Mouse (Mus musculus): ENCODE data around the gene Cachd1. TPM values are rescaled to one million over a fixed set of nuclear protein-coding genes. Genes with fewer than 3 reads are reported as not detected.

Gene Cachd1
- total RNA-seq, 2 experiments from 2014 or later, result 3.2 to 4.1 TPM

- no peak for DNase-seq (ENCODE audit: low spot score)
Measured at GRCm38 (mm10) chr4:100915093-100915492, 138.6 kb downstream of the Cachd1 start.

GRCm38 (mm10) chr4:100917511-100917910 lies 141.0 kb downstream of the Cachd1 start:
- no peak for DNase-seq (ENCODE audit: low spot score)

GRCm38 (mm10) chr4:100920413-100920812 lies 143.9 kb downstream of the Cachd1 start:
- no peak for DNase-seq (ENCODE audit: low spot score)

- DNase-seq (ENCODE audit: low spot score), result peak; percentile 28
Measured at GRCm38 (mm10) chr4:100922816-100923554, 146.5 kb downstream of the Cachd1 start.

- no peak for DNase-seq (ENCODE audit: low spot score)
Measured at GRCm38 (mm10) chr4:100923598-100923997, 147.1 kb downstream of the Cachd1 start.

GRCm38 (mm10) chr4:100924276-100924675 lies 147.8 kb downstream of the Cachd1 start:
- no peak for DNase-seq (ENCODE audit: low spot score)

GRCm38 (mm10) chr4:100925153-100925552 lies 148.7 kb downstream of the Cachd1 start:
- no peak for DNase-seq (ENCODE audit: low spot score)

- no peak for DNase-seq (ENCODE audit: low spot score)
Measured at GRCm38 (mm10) chr4:100926608-100927007, 150.1 kb downstream of the Cachd1 start.

GRCm38 (mm10) chr4:100927059-100927458 lies 150.6 kb downstream of the Cachd1 start:
- DNase-seq (ENCODE audit: low spot score), result no peak

- DNase-seq (ENCODE audit: low spot score), result no peak
Measured at GRCm38 (mm10) chr4:100943689-100944088, 167.2 kb downstream of the Cachd1 start.

- no peak for DNase-seq (ENCODE audit: low spot score)
Measured at GRCm38 (mm10) chr4:100944276-100944675, 167.8 kb downstream of the Cachd1 start.

- DNase-seq (ENCODE audit: low spot score), result no peak
Measured at GRCm38 (mm10) chr4:100945171-100945899, 168.9 kb downstream of the Cachd1 start.

- peak; percentile 17 for DNase-seq (ENCODE audit: low spot score)
Measured at GRCm38 (mm10) chr4:100948494-100949425, 172.3 kb downstream of the Cachd1 start.

- no peak for DNase-seq (ENCODE audit: low spot score)
Measured at GRCm38 (mm10) chr4:100950316-100950715, 173.8 kb downstream of the Cachd1 start.

- no peak for DNase-seq (ENCODE audit: low spot score)
Measured at GRCm38 (mm10) chr4:100951876-100952275, 175.4 kb downstream of the Cachd1 start.

GRCm38 (mm10) chr4:100963341-100963740 lies 186.9 kb downstream of the Cachd1 start:
- DNase-seq (ENCODE audit: low spot score), result no peak

GRCm38 (mm10) chr4:100963796-100964195 lies 187.3 kb downstream of the Cachd1 start:
- no peak for DNase-seq (ENCODE audit: low spot score)

GRCm38 (mm10) chr4:100967703-100968392 lies 191.4 kb downstream of the Cachd1 start:
- DNase-seq (ENCODE audit: low spot score), result peak; percentile 16

- no peak for DNase-seq (ENCODE audit: low spot score)
Measured at GRCm38 (mm10) chr4:100973641-100974454, 197.4 kb downstream of the Cachd1 start.

GRCm38 (mm10) chr4:100974455-100975035 lies 198.1 kb downstream of the Cachd1 start:
- DNase-seq (ENCODE audit: low spot score), result no peak
